In the genomic region with DNA sequence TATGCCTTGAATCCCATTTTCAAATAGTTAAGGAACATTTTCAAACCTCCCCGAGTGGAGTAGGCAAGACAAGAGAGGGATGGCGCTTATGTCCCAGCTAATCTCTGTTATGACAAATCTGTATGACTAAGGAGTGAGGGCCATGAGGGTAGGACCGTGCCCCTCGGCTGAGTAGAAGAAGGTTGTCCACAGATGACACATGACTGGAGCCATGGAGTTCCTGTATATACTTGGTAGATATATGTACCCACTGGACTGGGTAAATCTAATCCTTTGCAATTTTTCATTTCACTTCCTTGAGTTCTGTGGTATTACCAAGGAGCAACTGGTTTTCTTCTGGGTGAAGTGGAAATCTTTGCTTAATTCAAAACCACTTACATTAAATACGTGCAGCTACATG, we compare ENCODE assay signal across 35 mouse cellular contexts. TPM values are rescaled to one million over a fixed set of nuclear protein-coding genes. Genes with fewer than 3 reads are reported as not detected.
"Had no signal": no experiment of that assay in that cellular context is flagged by ENCODE, and none has a peak within 500 bp of the region (broad histone marks: within the 10 kb centered on the region; RNA-seq: fewer than 3 reads in every experiment).

No protein-coding gene starts in this region.

- H3K4me1 ChIP-seq: limb, embryonic 10.5 days; limb, embryonic 12.5 days; limb, embryonic 13.5 days; limb, embryonic 15.5 days; liver, embryonic 12.5 days; liver, embryonic 13.5 days; liver, embryonic 15.5 days; lung, embryonic 15.5 days; megakaryocyte, embryonic 14.5 days; midbrain, embryonic 12.5 days; midbrain, embryonic 15.5 days had no signal

- H3K9ac ChIP-seq: limb, embryonic 12.5 days; limb, embryonic 13.5 days; limb, embryonic 15.5 days; liver, embryonic 12.5 days; liver, embryonic 13.5 days; liver, embryonic 14.5 days; liver, embryonic 15.5 days; liver, postnatal 0 days; lung, embryonic 14.5 days; lung, embryonic 15.5 days; midbrain, embryonic 12.5 days; midbrain, embryonic 13.5 days; midbrain, embryonic 15.5 days had no signal

- H3K27ac ChIP-seq: left cerebral cortex, adult 2 months; limb, embryonic 10.5 days; limb, embryonic 12.5 days; limb, embryonic 13.5 days; limb, embryonic 15.5 days; liver, embryonic 12.5 days; liver, embryonic 13.5 days; liver, embryonic 14.5 days; liver, embryonic 15.5 days; lung, embryonic 15.5 days; macrophage; midbrain, embryonic 12.5 days; midbrain, embryonic 13.5 days; midbrain, embryonic 15.5 days had no signal

- H3K4me2 ChIP-seq: limb, embryonic 12.5 days; limb, embryonic 13.5 days; limb, embryonic 15.5 days; liver, embryonic 11.5 days; liver, embryonic 12.5 days; liver, embryonic 13.5 days; liver, embryonic 15.5 days; lung, embryonic 14.5 days; lung, embryonic 15.5 days; midbrain, embryonic 11.5 days; midbrain, embryonic 12.5 days; midbrain, embryonic 13.5 days; midbrain, embryonic 15.5 days had no signal

- H3K9me3 ChIP-seq: limb, embryonic 10.5 days; limb, embryonic 12.5 days; limb, embryonic 13.5 days; limb, embryonic 15.5 days; liver, embryonic 12.5 days; liver, embryonic 13.5 days; liver, embryonic 15.5 days; lung, embryonic 15.5 days; megakaryocyte, embryonic 14.5 days; midbrain, embryonic 12.5 days; midbrain, embryonic 13.5 days; midbrain, embryonic 15.5 days had no signal

- ATAC-seq: liver, embryonic 12.5 days; liver, postnatal 0 days; lung, postnatal 0 days; midbrain, embryonic 13.5 days; midbrain, embryonic 15.5 days; midbrain, embryonic 16.5 days had no signal

- H3K27me3 ChIP-seq: limb, embryonic 12.5 days; limb, embryonic 13.5 days; limb, embryonic 15.5 days; liver, embryonic 12.5 days; liver, embryonic 13.5 days; liver, embryonic 15.5 days; lung, embryonic 15.5 days; megakaryocyte, embryonic 14.5 days; midbrain, embryonic 15.5 days had no signal

- H3K36me3 ChIP-seq: limb, embryonic 10.5 days; limb, embryonic 12.5 days; limb, embryonic 13.5 days; limb, embryonic 15.5 days; liver, embryonic 12.5 days; liver, embryonic 13.5 days; liver, embryonic 15.5 days; lung, embryonic 15.5 days; midbrain, embryonic 12.5 days; midbrain, embryonic 13.5 days; midbrain, embryonic 15.5 days had no signal

- DNase-seq: left cerebral cortex, postnatal 4 days; liver; liver, embryonic 13.5 days; liver, postnatal 0 days; lung, adult 18-20 months; lung, adult 2 months; lung, embryonic 14.5 days; lung, postnatal 10 days; lung, postnatal 14 days; lung, postnatal 36 days; lung, postnatal 4 days; midbrain, embryonic 14.5 days had no signal

- H3K4me3 ChIP-seq: left cerebral cortex, adult 2 months; limb, embryonic 10.5 days; limb, embryonic 12.5 days; limb, embryonic 13.5 days; limb, embryonic 15.5 days; liver, embryonic 12.5 days; liver, embryonic 13.5 days; liver, embryonic 15.5 days; lung, embryonic 15.5 days; megakaryocyte, embryonic 14.5 days; midbrain, embryonic 12.5 days; midbrain, embryonic 13.5 days; midbrain, embryonic 15.5 days; myocyte had no signal

RNA-seq across cellular contexts. Expression of gene Wnt5a, which starts 10.3 kb away (rescaled TPM):
- total RNA-seq: megakaryocyte progenitor cell, adult 5-6 weeks; megakaryocyte, adult 5-6 weeks; megakaryocyte-erythroid progenitor cell, adult 5-6 weeks; monocyte, adult 5-6 weeks had no signal
- polyA plus RNA-seq: macrophage had no signal
